Mouse (Mus musculus) brain, embryonic 14.5 days (tissue): Measurements from ENCODE around the gene Trpm5.

Experiments used
- CTCF ChIP-seq: fragments of 200-500 bp; IDR thresholded peaks from 2 replicates; pipeline ENCODE4 v1.5.1; 2012; ENCODE audit warnings: inconsistent platforms, mild to moderate bottlenecking, moderate library complexity, borderline replicate concordance; ENCODE audit not compliant: insufficient read depth, insufficient read length; ENCODE audit errors: extremely low read depth
- POLR2A ChIP-seq: fragments of 200-500 bp; IDR thresholded peaks from 2 replicates; pipeline ENCODE4 v1.6.1; 2012; ENCODE audit warnings: mild to moderate bottlenecking, inconsistent platforms, borderline replicate concordance; ENCODE audit not compliant: poor library complexity, insufficient read depth, insufficient read length, severe bottlenecking; ENCODE audit errors: extremely low read depth

GRCm38 (mm10) chr7:143109696-143110095 lies 15.3 kb upstream of the Trpm5 start:
- TF ChIP-seq CTCF (no peak), POLR2A (no peak)
